Mouse (Mus musculus) lung, postnatal 0 days (tissue): Measurements from ENCODE around the gene Abhd12b.

Source experiments
- CTCF ChIP-seq: IDR thresholded peaks from 2 replicates; pipeline ENCODE4 v1.5.1; 2016; ENCODE audit warnings: antibody characterized with exemption, mild to moderate bottlenecking
- EP300 ChIP-seq: IDR thresholded peaks from 2 replicates; pipeline ENCODE4 v1.6.1; 2016; ENCODE audit warnings: antibody characterized with exemption, mild to moderate bottlenecking, control low read depth

DNA sequence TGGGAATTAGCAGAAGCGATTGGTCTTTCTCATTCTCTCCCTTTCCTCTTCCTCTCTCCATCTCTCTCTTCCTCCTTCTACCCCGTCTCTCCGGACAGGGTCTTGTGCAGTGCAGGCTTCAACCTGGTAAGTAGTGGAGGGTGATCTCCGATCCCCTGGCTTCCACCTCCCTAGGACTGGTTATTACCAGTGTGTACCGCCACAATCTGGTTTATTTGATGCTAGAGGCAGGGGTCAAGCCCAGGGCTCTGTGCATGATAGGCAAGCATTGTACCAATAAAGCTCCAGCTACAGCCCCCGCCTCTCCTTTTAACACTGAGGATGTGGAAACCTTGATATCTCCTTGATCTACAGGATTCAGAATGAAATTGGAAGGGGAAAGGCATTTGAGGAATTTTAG is 59.7 kb downstream of the Abhd12b start:
- no peak for TF ChIP-seq CTCF
- TF ChIP-seq EP300: no peak
